Mouse (Mus musculus): ENCODE results near the gene Rspo4.

- TF ChIP-seq ZC3H11A (IDR thresholded peaks at IDR 0.05; ENCODE audit: borderline replicate concordance, low read depth, low read length) (no peak), MAFK (IDR thresholded peaks at IDR 0.05; ENCODE audit: insufficient read depth, low read depth, low read length) (no peak)
These were observed 67.8 kb downstream of the Rspo4 start for GRCm38 (mm10) chr2:151910498-151910897.
